ENCODE assay signal across 19 mouse cellular contexts in the genomic region with DNA sequence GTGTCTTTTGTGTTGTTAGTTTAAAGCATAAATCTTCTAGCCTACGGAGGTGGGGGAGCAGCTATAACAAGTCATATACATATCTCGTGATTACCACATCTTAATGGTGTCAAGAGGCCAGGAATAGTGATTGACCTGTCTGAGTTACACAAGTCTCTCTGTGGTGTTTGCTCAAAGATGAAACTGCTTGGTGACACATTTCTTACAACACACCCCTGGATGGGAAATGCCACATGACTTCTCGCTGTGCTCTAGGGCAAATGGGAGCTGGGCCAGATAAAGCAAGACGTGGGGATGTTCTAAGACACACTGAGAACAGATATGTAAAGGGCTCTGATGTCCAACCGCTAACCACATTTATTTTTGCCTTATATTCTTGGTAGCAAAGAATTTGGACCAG. TPM values are rescaled to one million over a fixed set of nuclear protein-coding genes. Genes with fewer than 3 reads are reported as not detected.
DNase-seq lines count a peak whose midpoint lies in the region; ATAC-seq and TF ChIP-seq lines count a peak whose summit lies in the region.
"Had no signal": no experiment of that assay in that cellular context is flagged by ENCODE, and none has a peak within 500 bp of the region (broad histone marks: within the 10 kb centered on the region; RNA-seq: fewer than 3 reads in every experiment).

No protein-coding gene starts in this region.

- H3K36me3 ChIP-seq in liver, embryonic 16.5 days (ENCODE audit: control insufficient read depth, insufficient read depth), result no peaks in the 10 kb centered on the region
- no peaks in the 10 kb centered on the region for H3K36me3 ChIP-seq in liver, embryonic 11.5 days (ENCODE audit: control insufficient read depth, insufficient read depth, low read length)
- H3K36me3 ChIP-seq in liver, postnatal 0 days (replicated peaks; ENCODE audit: insufficient read depth, low read length), result no peaks in the 10 kb centered on the region
- H3K36me3 ChIP-seq: embryonic facial prominence, embryonic 12.5 days; G1E; heart, embryonic 15.5 days; limb, embryonic 10.5 days; neural tube, embryonic 13.5 days had no signal

- H3K4me3 ChIP-seq in liver, embryonic 16.5 days (ENCODE audit: low read depth, low read length), result no peak overlapping the region
- no peak overlapping the region for H3K4me3 ChIP-seq in liver, embryonic 11.5 days (ENCODE audit: low read depth, low read length)
- no peak overlapping the region for H3K4me3 ChIP-seq in liver, postnatal 0 days (ENCODE audit: low read depth, low read length)
- H3K4me3 ChIP-seq: embryonic facial prominence, embryonic 12.5 days; gastrocnemius, adult 2 months; heart, embryonic 15.5 days; limb, embryonic 10.5 days; neural tube, embryonic 13.5 days had no signal

- no peak overlapping the region for H3K9ac ChIP-seq in liver, embryonic 16.5 days (ENCODE audit: low read depth, low read length)
- no peak overlapping the region for H3K9ac ChIP-seq in liver, embryonic 11.5 days (ENCODE audit: low read depth, low read length)
- no peak overlapping the region for H3K9ac ChIP-seq in liver, postnatal 0 days (replicated peaks)
- H3K9ac ChIP-seq: embryonic facial prominence, embryonic 12.5 days; heart, embryonic 15.5 days; lung, embryonic 14.5 days; neural tube, embryonic 13.5 days had no signal

- H3K27ac ChIP-seq in liver, embryonic 16.5 days (ENCODE audit: low read length), result no peak overlapping the region
- H3K27ac ChIP-seq in liver, embryonic 11.5 days (ENCODE audit: low read depth, low read length), result no peak overlapping the region
- H3K27ac ChIP-seq in liver, postnatal 0 days (ENCODE audit: low read depth), result peak overlapping the region; percentile 60
- H3K27ac ChIP-seq: embryonic facial prominence, embryonic 12.5 days; gastrocnemius, adult 2 months; heart, embryonic 15.5 days; limb, embryonic 10.5 days; neural tube, embryonic 13.5 days had no signal

- peaks cover 3% of the 10 kb centered on the region for H3K4me1 ChIP-seq in liver, embryonic 16.5 days (ENCODE audit: control insufficient read depth, low read depth, low read length)
- H3K4me1 ChIP-seq in liver, embryonic 11.5 days (replicated peaks; ENCODE audit: control insufficient read depth, insufficient read depth, low read length), result no peaks in the 10 kb centered on the region
- H3K4me1 ChIP-seq in liver, postnatal 0 days (ENCODE audit: insufficient read depth), result peaks cover 14% of the 10 kb centered on the region
- H3K4me1 ChIP-seq: embryonic facial prominence, embryonic 12.5 days; heart, embryonic 15.5 days; limb, embryonic 10.5 days; neural tube, embryonic 13.5 days had no signal

- TF ChIP-seq CTCF in liver, postnatal 0 days (IDR thresholded peaks at IDR 0.05; ENCODE audit: low read depth), result no peak

- H3K4me2 ChIP-seq in liver, embryonic 16.5 days (ENCODE audit: low read depth, low read length), result no peak overlapping the region
- H3K4me2 ChIP-seq in liver, embryonic 11.5 days, result no peak overlapping the region
- no peak overlapping the region; the same call in 1 of the 2 replicates for H3K4me2 ChIP-seq in liver, postnatal 0 days (ENCODE audit: low read depth, low read length)
- H3K4me2 ChIP-seq: embryonic facial prominence, embryonic 12.5 days; heart, embryonic 15.5 days; lung, embryonic 14.5 days; neural tube, embryonic 13.5 days had no signal

- 53% methylated on average over 5 of the region's 5 CpGs for WGBS in liver, embryonic 16.5 days (ENCODE audit: insufficient replicate concordance)
- 72% methylated on average over 5 of the region's 5 CpGs for WGBS in liver, embryonic 11.5 days
- 53% methylated on average over 5 of the region's 5 CpGs for WGBS in liver, postnatal 0 days (ENCODE audit: insufficient replicate concordance)

- peak; percentile 75 for ATAC-seq in liver, embryonic 16.5 days (ENCODE audit: low read depth)
- no peak for ATAC-seq in liver, embryonic 11.5 days (replicated peaks; ENCODE audit: low FRiP score)
- ATAC-seq in liver, postnatal 0 days, result peak; percentile 90
- ATAC-seq in neutrophil, adult 5-6 weeks (ENCODE audit: extremely low read depth, insufficient number of reproducible peaks, low FRiP score, poor library complexity, severe bottlenecking), result peak; percentile 71
- ATAC-seq: forebrain, embryonic 16.5 days had no signal

- no peaks in the 10 kb centered on the region for H3K9me3 ChIP-seq in liver, embryonic 16.5 days (replicated peaks; ENCODE audit: control insufficient read depth, low read length)
- no peaks in the 10 kb centered on the region for H3K9me3 ChIP-seq in liver, embryonic 11.5 days (ENCODE audit: control insufficient read depth, low read length)
- H3K9me3 ChIP-seq in liver, postnatal 0 days (ENCODE audit: low read length), result no peaks in the 10 kb centered on the region
- H3K9me3 ChIP-seq: embryonic facial prominence, embryonic 12.5 days; G1E; heart, embryonic 15.5 days; limb, embryonic 10.5 days; neural tube, embryonic 13.5 days had no signal

- TF ChIP-seq EP300 in liver, postnatal 0 days (IDR thresholded peaks at IDR 0.05; ENCODE audit: low read depth), result peak; percentile 87

- no peaks in the 10 kb centered on the region for H3K27me3 ChIP-seq in liver, embryonic 16.5 days (ENCODE audit: control insufficient read depth, insufficient read depth, low read depth, low read length)
- H3K27me3 ChIP-seq in liver, embryonic 11.5 days (replicated peaks; ENCODE audit: control insufficient read depth, insufficient read depth, low read length), result no peaks in the 10 kb centered on the region
- H3K27me3 ChIP-seq in liver, postnatal 0 days (ENCODE audit: insufficient read depth, low read length), result no peaks in the 10 kb centered on the region
- H3K27me3 ChIP-seq: embryonic facial prominence, embryonic 12.5 days; heart, embryonic 15.5 days; neural tube, embryonic 13.5 days had no signal

- DNase-seq in liver, embryonic 11.5 days (ENCODE audit: low spot score), result no peak
- peak; percentile 13 for DNase-seq in NIH3T3 (ENCODE audit: low read depth)
- DNase-seq in liver, postnatal 0 days, result peak; percentile 47
- DNase-seq in urinary bladder, postnatal 14 days (ENCODE audit: low spot score), result no peak
- no peak for DNase-seq in spleen, adult 18-20 months
- DNase-seq: cerebellum, adult 18-20 months; gastrocnemius, adult 2 months; heart, adult 18-20 months; layer of hippocampus, postnatal 36 days; lung, embryonic 14.5 days; right cerebral cortex, postnatal 25 days had no signal

RNA-seq across cellular contexts. Expression of a gene that starts 29.6 kb away (rescaled TPM):
- polyA plus RNA-seq in liver, embryonic 16.5 days (2015; fragmentation: Nextera tagmentation; extraction: Ambion mirVana), result 49.6 and 52.7 TPM in 2 replicates
- polyA plus RNA-seq in liver, embryonic 11.5 days (2014; fragmentation: Nextera tagmentation; extraction: Ambion mirVana), result 105 and 109 TPM in 2 replicates
- 43.1 and 45.8 TPM in 2 replicates for polyA plus RNA-seq in liver, postnatal 0 days (2015; fragmentation: Nextera tagmentation; extraction: Ambion mirVana)
- total RNA-seq in neutrophil, adult 5-6 weeks (2017), result 86.9 and 89.3 TPM in 2 replicates

RNA-seq across cellular contexts. Expression of a gene that starts 44.8 kb away (rescaled TPM):
- polyA plus RNA-seq in liver, embryonic 16.5 days (2015; fragmentation: Nextera tagmentation; extraction: Ambion mirVana), result 569 and 646 TPM in 2 replicates
- polyA plus RNA-seq in liver, embryonic 11.5 days (2014; fragmentation: Nextera tagmentation; extraction: Ambion mirVana), result 954 and 957 TPM in 2 replicates
- polyA plus RNA-seq in liver, postnatal 0 days (2015; fragmentation: Nextera tagmentation; extraction: Ambion mirVana), result 383 and 408 TPM in 2 replicates
- 99.3 and 103 TPM in 2 replicates for total RNA-seq in neutrophil, adult 5-6 weeks (2017)

Comparison
In these comparisons a context has a peak if more than half of its experiments do, and no peak if none do; other contexts are left out.
1. DNase-seq: peak in NIH3T3 (single experiment) and liver, postnatal 0 days (single experiment); none in liver, embryonic 11.5 days (single experiment), urinary bladder, postnatal 14 days (single experiment) and spleen, adult 18-20 months (0 of 2).